Mouse (Mus musculus) T-helper 2 cell (primary cell): Measurements from ENCODE around the gene Gm20388.

Experiments used
- in situ Hi-C: fragments of 300-600 bp; cut with MboI, MseI; formaldehyde crosslinking; loops from one replicate; pipeline ENCODE4 v1.15.1; 2025; ENCODE audit warnings: high pct_unique_total_duplicates

Gm20388 gene

GRCm38 (mm10) chr8:121187491-121188364, 1277.1 kb downstream of the Gm20388 start:
- in situ Hi-C loops, result no loop called here

GRCm38 (mm10) chr8:121188994-121189393, 1278.4 kb downstream of the Gm20388 start:
- in situ Hi-C loops, result no loop called here

GRCm38 (mm10) chr8:121192451-121192850, 1281.8 kb downstream of the Gm20388 start:
- in situ Hi-C loops, result no loop called here

DNA sequence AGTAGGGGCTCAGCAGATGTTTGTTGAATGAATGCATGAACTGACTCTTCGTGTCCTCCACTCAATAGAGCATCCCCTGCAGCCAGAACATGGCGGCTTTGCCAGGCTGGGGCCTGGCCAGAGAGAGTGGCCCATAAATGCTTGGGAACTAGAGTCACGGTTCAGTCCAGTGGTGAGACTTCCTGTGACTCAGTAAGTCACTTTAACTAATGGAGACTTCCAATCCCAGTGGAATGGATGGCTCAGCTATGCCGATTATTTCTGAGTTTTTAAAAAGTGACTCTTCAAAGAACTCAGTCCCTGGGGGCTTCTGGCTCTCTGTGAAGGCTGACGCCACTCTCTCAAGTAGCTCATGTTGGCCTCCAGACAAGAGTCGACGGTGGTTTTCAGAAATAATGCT, 1285.3 kb downstream of the Gm20388 start:
- in situ Hi-C loops, result no loop called here

DNA sequence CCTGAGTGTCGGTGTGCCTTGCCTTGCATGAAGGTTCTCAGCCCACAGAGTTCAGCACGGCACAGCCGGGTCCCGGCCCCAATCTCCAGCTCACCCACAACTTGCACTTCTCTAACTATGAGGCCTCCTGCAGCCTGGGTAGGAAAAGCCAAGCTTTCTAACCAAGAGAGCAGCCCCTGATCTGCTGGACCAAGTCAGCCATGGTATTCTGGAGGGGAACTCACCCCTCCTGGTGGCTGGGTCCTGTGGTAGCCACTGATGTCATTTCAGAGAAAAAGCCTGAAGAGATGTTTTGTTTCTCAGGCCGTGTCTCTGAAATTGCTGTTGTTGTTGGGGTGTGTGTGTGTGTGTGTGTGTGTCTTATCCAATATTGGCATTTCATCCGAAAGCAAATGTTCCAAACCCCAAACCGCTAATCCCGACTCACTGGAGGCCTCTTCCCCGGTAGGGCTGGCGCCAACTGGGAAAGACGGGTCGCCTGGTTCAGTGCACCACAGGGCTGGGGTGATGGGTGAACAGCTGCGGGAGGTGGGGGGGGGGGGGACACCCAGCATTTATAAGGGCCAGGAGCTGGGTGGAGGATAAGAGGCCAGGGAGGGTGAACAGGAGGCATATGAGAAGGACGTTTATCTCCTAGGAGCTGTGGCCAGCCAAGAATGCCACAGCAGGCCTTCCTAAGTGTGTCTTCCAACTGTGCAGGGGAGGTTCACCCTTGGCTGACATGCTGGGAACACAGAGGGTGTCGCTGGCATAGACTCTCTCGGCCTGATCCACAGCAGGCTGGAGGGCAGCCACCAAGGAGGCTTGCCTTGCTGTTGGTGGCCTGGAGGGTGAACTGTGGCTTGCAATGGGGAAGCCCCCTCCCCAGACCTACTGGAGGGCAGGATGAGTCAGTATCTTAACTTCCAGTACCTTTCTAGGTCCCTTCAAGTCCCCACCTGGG, 1286.4 kb downstream of the Gm20388 start:
- in situ Hi-C loops, result no loop called here

GRCm38 (mm10) chr8:121200069-121200468, 1289.4 kb downstream of the Gm20388 start:
- in situ Hi-C loops, result no loop called here

DNA sequence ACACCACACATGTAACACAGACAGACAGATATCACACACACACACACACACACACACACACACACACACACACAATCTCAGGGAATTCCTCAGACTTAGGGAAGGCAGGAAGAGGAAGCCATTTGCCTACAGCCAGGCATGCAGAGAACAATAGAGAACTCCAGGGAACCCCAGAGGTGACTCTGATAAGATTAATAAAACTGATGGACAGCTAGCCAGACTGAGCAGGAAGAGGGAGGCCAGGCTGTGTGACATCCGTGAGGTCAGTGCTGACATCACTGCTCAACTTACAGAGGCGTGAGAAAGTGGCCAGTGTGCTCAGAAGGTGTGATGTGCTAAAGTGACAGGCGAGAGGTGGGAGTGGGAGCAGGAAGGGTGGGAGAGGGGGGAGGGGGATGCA, 1290.3 kb downstream of the Gm20388 start:
- in situ Hi-C loops, result no loop called here

- in situ Hi-C loops, result no loop called here
Observed at GRCm38 (mm10) chr8:121201651-121202050, 1291.0 kb downstream of the Gm20388 start.

DNA sequence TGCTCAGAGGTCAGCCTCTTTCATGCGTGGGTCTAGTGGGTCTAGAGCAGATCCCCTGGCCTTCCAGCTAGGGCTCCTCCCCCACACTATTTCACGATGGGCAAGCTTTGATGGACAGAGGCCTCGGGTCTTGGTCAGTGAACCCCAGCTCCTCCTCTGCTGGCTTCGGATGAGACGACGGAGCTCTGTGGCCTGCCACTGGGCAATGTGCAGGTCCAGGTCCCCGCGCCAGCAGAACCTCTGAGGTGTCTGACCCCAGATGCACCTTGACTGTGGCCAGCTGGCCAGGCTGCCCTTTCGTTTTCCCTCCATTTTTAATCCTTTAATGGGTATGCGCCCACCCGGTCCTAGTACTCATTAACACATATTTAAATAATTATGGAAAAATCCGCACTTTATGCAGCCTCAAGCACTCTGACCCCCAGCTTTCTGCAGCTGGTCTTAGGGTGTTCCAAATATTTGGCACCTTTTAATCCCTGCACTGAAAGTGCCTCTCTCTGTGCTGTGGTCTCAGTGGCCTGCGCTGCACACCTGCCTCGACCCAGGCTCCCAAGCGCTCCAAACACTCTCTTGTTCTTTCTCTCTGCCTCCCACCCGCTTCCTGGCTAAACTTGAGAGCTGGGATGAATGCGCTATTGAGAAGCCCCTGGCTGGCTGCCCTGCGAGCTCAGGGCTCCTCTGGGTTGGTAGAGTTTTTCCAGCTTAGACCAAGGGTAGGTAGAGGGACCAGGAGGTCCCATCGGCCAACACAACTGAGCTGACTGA, 1293.2 kb downstream of the Gm20388 start:
- in situ Hi-C loops, result no loop called here

- in situ Hi-C loops, result no loop called here
Observed at GRCm38 (mm10) chr8:121207171-121207570, 1296.5 kb downstream of the Gm20388 start.

- in situ Hi-C loops, result loop anchor here (5.0 kb wide), 1 partner anchor 98 kb away; no protein-coding TSS in a partner anchor
Observed at GRCm38 (mm10) chr8:121210627-121211026, 1300.0 kb downstream of the Gm20388 start.

DNA sequence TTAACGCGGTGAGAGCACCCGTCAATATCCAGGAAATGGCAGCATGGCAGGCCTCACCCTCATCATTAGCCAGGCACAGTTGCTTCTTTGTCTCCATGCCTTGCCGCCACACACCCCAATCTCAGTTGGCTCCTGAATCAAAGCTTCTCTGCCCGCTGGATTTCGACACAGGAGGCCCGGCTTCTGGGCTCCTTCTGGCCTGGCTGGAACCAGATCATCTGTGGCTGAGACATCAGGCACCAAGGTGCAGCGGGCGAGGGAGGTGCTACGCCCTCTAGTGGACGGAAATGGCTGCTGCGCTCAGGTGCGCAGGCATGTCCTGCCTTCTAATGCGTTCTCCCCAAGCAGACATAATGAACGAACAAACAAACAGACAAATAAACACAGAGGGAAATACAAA, 1302.6 kb downstream of the Gm20388 start:
- in situ Hi-C loops, result loop anchor here (5.0 kb wide), 1 partner anchor 101 kb away; no protein-coding TSS in a partner anchor

DNA sequence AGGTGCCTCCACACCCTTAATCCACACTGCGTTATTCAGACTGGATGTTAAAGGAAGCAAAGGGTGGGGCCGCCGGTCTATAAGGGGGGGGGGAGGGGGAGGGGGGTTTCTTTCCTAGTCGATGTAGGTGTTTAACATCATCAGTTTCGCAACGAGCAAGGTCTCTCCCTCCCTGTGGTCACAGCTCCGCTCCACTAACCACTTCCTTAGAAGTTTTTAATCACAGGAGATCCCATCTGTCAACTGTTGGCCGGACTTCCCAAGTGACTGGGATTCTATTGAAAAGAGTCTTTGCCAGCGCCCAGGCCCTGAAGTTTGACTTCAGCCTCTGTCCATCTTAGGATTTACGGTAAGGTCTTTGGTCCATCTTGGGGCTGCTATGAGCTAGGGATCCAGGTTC, 1303.0 kb downstream of the Gm20388 start:
- in situ Hi-C loops, result loop anchor here (5.0 kb wide), 1 partner anchor 101 kb away; no protein-coding TSS in a partner anchor

- in situ Hi-C loops, result loop anchor here (5.0 kb wide), 1 partner anchor 103 kb away; no protein-coding TSS in a partner anchor
Observed at GRCm38 (mm10) chr8:121214975-121215374, 1304.3 kb downstream of the Gm20388 start.

DNA sequence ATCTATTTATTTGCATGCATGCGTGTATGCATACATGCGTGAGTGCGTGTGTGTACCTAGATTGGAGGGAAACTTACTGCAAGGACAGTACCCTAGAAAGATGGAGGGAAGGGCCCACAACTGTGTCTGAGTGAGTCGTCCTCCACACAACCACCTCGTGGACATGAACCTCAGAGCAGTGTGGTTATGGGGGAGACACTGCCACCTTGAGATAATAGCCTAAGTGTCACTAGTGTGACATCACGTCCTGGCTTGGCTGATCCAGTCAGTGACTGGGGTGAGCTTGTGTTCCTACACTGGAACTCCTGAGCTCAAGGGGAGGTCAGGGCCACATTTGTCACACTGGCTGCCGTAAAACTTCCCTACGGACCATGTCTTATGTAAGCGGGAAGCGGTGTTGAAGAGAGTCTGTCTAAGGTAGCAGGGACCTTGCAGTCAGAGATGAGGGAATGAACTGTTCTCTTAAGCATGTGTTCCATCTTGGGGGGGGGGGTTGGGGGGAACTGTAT, 1305.9 kb downstream of the Gm20388 start:
- in situ Hi-C loops, result no loop called here

GRCm38 (mm10) chr8:121218486-121218885, 1307.8 kb downstream of the Gm20388 start:
- in situ Hi-C loops, result no loop called here

DNA sequence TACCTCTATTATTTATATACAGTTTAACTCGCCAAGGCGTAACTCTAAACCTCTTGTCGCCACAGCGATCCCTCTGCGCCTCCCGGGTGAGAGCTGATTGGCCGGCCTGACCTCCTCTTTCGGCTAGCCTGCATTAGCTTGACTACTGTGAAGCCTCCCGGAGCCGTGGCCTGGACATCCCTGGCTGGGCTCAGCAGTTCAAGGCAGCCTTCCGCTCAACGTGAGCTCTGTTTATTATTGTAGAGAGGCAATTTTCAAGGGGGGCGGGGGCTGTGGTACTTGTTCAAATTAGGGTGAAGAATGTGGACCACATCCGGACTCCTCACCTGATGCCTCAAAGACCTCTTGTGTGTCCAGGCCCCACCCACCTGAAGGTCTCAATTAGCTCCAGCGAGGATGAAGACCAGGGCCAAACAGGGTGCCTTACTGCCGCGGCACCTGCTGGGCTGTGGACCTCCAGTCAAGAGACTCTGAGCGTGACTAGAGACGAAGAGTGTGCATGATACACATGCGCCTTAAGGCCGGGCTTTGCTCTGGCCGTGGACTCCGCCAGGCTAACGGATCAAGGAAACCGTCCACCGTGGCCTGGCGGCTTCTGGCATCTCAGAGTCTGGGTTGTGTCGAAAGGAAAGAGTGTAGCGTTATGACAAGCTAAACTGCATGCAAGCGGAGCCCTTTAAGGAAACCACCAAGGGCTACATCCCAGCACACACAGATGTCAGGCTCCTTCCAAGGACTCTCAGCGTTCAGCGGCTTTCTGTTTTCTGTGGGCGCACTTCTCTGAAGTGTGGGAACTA, 1309.7 kb downstream of the Gm20388 start:
- in situ Hi-C loops, result no loop called here

DNA sequence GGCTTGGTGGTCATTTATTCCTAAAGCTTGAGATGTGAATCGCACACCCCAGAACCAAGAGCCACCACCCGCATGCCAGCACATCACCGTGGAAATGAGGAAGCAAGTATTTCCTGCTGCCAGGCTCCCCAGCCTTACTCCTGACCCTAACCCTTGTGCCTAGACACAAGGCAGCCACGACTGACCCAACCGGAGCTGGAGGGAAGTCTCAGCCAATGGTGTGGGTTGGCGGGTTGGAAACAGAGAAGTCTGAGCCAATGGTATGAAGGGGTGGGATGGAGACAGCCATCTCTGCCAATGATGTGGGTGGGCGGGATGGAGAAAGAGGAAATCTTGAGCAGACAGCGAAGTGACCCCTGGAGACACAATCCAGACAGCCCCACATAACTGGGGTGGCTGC, 1314.1 kb downstream of the Gm20388 start:
- in situ Hi-C loops, result no loop called here

DNA sequence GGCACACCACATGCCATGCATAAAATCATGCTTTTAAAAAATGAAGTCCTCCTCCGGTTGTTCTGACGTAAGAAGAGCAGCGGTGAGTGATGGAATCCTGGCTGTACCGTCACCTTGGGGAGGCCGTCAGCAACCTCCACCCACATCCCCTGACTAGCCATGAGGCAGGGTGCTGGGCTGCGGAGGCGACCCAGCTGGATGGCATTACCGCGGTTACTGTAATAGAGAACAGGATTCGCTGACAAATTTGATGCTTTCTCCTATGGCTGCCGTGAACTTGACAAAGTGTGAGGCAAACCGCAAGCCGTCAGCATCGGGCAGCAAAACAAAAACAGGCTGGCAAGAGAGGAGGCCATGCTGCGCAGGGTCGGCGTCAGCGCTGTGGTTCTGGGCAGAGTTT, 1317.1 kb downstream of the Gm20388 start:
- in situ Hi-C loops, result no loop called here

DNA sequence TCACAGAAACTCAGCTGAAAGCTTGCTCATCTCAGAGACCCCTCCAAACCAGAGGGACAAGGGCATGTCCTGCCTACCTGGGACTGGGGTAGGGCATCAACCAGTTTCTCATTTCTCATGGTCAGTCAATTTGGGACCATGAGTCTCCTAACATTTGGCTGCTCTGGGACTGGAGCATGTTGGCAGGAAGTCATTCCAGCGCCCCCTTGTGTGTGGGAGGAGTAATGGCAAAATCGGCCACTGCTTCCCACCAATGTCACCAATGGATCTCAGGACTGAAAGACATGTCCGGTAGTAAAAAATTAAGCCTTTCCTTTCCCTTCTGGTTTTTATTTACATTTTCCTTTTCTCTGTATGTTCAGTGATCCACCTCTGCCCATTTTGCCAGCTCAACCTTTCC, 1318.3 kb downstream of the Gm20388 start:
- in situ Hi-C loops, result no loop called here
